Mouse (Mus musculus) right cerebral cortex, postnatal 4 days (tissue): ENCODE results near the gene Treh.

Source experiments
- DNase-seq: peaks from one replicate; pipeline ENCODE4 v3.0.0-alpha.2; 2022

The Treh gene

DNA sequence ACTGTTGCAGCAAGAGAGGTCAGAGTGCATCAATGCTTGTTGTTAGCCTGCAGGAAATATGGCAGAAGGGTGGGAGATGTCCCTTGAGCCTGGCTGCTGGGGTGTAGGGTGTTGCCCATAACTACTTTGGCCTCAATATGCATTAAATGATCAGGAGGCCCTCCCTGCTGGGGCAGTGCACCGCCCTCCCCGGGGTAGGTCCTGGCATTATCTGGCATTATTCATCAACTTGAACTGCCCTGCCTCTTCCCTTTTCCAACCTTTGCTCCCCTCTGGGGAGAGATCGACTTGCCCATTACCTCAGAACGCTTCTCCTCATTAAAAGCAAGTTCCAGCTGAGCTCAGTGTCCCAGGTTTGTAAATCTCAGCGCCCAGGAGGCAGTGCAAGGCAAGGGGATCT, 6.5 kb downstream of the Treh start:
- DNase-seq = no peak

GRCm38 (mm10) chr9:44683046-44683445, 10.0 kb downstream of the Treh start:
- DNase-seq = no peak

- DNase-seq = peak; percentile 85
Observed at GRCm38 (mm10) chr9:44685346-44686330, 12.6 kb downstream of the Treh start.

DNA sequence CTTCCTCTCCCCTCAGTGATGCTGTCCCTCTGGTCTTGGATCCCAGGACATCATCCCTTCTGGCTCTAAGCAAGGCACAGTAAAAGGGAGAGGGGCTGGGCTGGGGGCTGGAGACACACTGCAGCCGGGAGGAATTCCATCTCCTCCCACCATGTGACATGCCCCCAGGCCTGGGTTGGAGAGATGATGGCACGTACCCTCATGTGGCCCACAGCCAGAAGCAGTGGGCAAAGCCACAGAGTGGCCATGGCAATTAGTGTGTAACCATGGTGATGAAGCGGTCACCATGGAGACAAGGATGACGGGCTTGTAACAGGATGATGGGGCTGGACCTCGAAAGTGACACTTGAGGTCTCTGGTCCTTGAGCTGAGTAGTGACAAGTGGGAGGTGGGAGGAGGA, 13.6 kb downstream of the Treh start:
- DNase-seq = peak; percentile 63

GRCm38 (mm10) chr9:44688013-44688412, 15.0 kb downstream of the Treh start:
- DNase-seq = no peak

- DNase-seq = no peak
Observed at GRCm38 (mm10) chr9:44690641-44691040, 17.6 kb downstream of the Treh start.

DNA sequence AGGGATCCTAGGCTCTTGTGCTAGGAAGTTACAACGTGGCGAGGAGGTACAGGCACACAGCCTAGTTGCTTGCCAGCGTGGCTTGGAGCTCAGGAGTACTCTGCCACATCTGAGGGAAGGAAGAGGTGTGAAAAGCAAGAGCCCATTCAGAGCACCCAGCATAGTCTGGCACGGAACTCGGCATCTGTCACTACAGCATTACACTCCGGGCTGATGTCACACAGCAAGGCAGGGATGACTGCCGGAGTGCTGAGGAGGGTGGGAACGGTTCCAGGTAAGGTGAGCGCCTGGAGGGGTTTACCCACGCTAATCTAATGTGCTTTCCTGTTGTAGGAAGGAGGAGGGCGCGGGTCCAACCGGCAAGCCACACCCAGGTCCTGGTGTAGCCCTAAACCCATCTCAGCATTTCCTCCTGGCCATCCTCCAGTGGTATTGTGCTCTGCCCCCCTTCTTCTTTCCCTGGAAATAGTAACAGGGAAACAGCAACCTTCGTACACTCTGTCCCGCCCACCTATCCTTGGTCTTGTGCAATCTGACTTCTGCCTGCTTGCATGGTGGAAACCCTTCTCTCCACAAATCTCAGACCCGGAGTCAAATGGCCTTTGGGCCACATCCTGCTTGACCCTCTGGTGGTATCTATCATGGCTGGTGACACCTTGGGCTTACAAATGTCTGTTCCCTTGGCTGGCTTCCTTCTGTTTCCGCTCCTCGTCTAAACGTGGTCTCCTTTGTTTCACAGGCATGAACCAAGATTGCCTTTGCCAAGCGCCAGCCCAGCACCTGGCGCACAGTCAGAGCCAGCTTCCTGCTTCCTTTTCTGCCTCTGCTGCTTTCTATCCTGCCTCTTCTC, 18.9 kb downstream of the Treh start:
- DNase-seq = peak; percentile 43

DNA sequence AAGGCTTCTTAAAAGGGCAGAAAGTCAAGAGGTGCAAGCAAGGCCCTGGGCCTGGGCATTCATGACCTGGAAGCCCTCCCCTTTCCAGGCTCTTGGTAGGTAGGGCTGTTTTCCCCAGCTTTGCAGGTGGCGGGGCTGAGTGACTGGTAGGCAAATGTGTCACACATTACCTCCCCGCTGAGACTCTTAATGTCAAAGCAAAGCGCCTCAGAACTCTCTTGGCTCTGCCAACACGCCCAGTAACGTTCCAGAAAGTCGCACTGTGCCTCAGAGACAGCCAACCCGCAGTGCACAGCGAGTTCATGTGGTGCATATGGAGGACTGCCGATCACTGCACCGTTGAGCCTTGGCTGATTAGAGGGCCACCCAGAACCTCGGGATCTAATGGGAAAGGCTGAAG, 20.0 kb downstream of the Treh start:
- DNase-seq = no peak

DNA sequence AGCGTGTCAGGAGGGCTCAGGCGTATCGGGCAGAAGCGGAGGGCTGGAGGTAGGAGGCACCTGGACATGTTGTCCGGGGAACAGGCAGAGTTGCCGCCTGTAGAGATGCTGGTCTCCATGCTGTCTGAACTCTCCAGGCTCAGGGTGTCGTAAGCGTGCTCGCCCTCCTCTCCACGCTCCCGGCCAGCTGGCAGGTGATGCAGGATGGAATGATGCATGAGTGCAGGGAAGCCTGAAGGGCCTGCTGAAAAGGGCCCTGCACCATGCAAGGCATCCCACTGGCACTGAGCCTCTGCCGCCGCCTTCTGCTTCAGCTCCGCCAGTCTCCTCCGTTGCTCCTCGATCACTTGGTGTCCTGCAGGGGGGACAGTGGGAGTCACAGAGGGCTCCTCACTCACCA, 24.8 kb downstream of the Treh start:
- DNase-seq = no peak

- DNase-seq = no peak
Observed at GRCm38 (mm10) chr9:44699196-44699595, 26.2 kb downstream of the Treh start.

DNA sequence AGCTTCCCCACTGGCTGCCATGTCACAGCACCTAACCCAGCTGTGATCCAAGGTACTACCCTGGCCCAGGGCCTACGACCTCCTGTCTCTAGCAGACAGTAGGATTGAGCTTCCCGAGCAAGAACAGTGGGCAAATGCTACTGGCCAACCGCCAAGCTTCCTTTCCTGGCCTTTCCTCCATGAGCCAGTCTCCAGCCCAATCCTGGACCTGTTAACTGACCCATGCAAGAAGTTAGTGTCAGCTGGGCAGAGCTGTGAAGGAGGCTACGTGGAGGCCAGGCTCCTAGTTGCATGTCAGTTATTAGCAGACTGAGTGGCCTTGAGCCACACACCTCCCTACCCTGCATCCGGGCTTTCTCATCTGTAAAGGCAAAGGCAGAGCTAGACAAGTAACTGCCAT, 26.7 kb downstream of the Treh start:
- no peak for DNase-seq

DNA sequence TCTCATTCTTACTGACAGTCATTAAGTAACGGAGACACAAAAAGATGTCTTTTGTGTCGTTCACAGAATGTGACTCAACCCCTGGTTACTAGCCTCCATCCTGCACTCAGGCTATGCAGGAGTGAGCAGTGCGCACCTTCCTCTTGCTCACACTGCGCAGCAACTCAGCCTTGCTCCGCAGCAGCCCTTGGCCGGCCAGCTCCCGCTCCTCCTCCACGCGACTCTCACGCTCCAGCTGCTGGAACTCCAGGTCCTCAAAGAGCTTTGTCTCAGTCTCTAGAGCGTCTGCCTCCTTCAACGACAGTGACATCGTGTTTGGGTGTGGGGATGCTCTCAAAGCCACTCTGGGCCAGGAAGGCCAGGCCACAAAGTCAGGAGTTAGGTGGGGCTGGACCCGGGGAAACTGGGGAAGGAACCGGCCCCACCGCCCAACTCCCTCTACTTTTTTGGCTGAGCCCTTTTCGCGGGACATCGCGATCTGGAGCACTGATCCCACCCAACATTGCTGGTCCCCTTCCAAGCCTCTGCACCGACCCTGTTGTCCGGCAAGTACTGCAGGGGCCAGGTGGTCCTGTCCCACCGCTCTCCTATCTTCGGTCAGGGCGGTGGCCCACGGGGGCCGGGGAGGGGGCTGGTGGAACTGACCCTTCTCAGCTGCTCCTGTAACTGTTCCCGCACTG, 34.9 kb downstream of the Treh start:
- DNase-seq = no peak

DNA sequence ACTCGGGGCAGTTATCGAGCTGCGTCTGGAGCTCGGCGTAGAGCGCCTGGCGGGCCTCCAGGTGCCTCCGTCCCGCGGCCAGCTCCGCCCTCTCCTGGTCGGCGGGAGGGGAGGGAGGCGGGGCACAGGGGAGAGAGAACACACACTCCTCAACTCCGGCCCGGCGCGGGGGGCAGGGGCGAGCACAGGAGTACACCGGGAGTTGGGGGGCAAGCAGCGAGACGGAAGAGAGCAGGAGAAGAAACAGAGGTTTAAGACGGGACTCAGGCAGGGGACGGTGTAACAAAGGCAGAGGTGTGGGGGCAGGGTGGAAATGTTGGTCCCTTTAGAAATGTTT, 35.4 kb downstream of the Treh start:
- peak; percentile 53 for DNase-seq

GRCm38 (mm10) chr9:44708925-44709324, 35.9 kb downstream of the Treh start:
- no peak for DNase-seq

DNA sequence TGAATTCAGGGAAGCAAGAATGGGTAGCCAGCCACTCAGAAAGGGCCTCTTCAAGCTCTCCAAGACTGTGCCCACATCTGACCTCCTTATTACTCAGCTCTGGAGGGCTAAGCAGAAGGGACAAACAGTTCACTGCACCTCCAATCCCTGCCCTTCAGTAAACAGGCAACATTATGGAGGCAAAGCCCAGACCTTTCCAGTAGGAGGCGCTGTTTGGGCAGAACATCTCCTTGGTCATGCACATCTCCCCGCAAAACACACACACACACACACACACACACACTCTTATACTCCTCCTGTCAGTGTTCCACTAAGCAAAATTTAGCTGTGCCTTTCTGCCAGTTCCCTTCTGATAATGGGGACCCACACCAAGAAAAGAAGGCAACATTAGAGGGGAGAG, 36.6 kb downstream of the Treh start:
- peak; percentile 47 for DNase-seq

DNA sequence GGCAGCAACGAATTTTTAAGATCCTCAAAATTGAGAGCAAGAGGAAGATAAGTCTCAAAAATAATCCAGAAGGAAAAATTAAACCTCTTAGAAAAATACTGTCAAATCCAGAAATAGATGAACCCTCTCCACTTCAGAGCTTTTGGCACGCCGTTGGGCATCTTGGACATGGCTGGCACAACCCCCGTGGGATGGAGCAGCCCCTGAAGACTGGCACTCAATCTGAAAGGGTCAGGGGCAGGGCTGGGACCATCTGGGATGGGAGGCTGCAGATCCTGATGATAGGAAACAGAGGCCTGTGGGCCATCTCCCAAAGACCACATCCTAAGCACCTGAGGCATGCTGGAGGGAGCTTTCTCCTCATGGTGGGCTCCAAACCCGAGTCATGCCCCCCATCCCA, 37.2 kb downstream of the Treh start:
- no peak for DNase-seq

- no peak for DNase-seq
Observed at GRCm38 (mm10) chr9:44711602-44712001, 38.6 kb downstream of the Treh start.

GRCm38 (mm10) chr9:44713080-44713479, 40.0 kb downstream of the Treh start:
- DNase-seq = no peak

DNA sequence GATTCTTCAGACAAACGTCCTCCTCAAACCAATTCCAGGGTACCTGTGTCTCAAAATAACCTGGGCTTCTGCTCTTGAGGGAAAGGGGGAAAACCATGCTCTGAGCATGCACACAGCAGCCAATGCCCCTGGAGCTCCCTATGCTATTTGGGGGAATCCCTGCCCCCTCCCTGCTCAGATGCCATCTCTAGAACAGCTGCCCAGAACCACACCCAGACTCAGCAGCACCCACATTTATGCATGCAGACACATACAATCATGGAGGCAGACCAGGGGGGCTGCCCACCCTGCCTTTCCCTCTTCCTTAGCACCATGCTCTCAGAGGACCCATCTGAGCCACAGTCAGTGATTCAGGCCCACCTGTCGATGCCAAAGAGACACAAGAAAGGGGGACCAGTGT, 40.5 kb downstream of the Treh start:
- no peak for DNase-seq

- no peak for DNase-seq
Observed at GRCm38 (mm10) chr9:44715109-44715508, 42.1 kb downstream of the Treh start.

DNA sequence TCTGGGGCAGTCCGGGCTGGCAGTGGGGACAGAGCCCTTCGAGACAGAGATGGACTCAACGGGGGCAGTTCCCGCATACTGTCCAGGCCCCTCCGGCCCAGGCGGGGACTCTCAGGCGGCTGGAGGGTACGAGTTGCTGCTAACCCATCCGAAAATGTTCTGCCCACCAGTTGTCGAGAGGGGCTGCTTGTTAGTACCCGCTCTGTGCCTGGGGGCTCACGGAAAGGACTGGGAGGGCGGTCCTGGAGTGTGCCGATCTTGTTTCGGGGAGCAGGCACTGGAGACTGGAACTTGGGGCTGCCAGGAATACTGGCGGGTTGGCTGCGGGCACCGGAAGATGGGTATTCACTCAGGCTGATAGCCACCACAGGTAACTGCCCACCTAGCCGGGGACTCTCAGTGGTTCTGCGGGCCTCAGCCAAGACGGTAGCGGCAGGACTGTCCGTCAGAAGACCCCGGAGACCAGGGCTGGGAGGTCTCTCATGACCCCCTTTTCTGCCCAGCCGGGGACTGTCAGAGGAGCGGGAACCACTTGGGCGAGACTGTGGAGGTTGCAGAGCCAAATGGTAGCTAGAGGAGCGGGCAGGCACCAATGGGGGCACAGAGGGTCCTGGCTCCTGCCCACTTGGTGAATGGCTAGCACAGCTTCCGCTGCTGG, 42.8 kb downstream of the Treh start:
- DNase-seq = no peak

GRCm38 (mm10) chr9:44716997-44717821, 44.2 kb downstream of the Treh start:
- DNase-seq = no peak
